9 mouse cellular contexts compared by ENCODE assay signal in genomic region chr8:70316511-70317504, GRCm38 (mm10). TPM values are rescaled to one million over a fixed set of nuclear protein-coding genes. Genes with fewer than 3 reads are reported as not detected.
DNase-seq lines count a peak whose midpoint lies in the region; ATAC-seq lines count a peak whose summit lies in the region.
"Had no signal": no experiment of that assay in that cellular context is flagged by ENCODE, and none has a peak within 500 bp of the region (broad histone marks: within the 10 kb centered on the region; RNA-seq: fewer than 3 reads in every experiment).

No protein-coding gene starts in this region.

- H3K36me3 ChIP-seq in heart, embryonic 15.5 days, result peaks cover 14% of the 10 kb centered on the region
- H3K36me3 ChIP-seq in forebrain, embryonic 10.5 days (replicated peaks), result peaks cover 33% of the 10 kb centered on the region
- peaks cover 51% of the 10 kb centered on the region for H3K36me3 ChIP-seq in hindbrain, embryonic 14.5 days (replicated peaks; ENCODE audit: control insufficient read depth, insufficient read depth)
- peaks cover 36% of the 10 kb centered on the region for H3K36me3 ChIP-seq in limb, embryonic 13.5 days

- peak overlapping the region; percentile 78 for H3K4me2 ChIP-seq in heart, embryonic 15.5 days
- H3K4me2 ChIP-seq in hindbrain, embryonic 14.5 days (replicated peaks), result peak overlapping the region; percentile 78
- H3K4me2 ChIP-seq in limb, embryonic 13.5 days (replicated peaks), result peak overlapping the region; percentile 80

- 0 out of 2 replicates have a peak, but pooled peaks have one; percentile 32 for ATAC-seq in heart, embryonic 15.5 days (replicated peaks; ENCODE audit: insufficient number of reproducible peaks, insufficient read depth, low FRiP score, low read depth)
- ATAC-seq in hindbrain, embryonic 14.5 days (ENCODE audit: low FRiP score), result peak; percentile 87
- peak; percentile 81 for ATAC-seq in limb, embryonic 13.5 days (ENCODE audit: low FRiP score, low read depth)

- H3K27me3 ChIP-seq in heart, embryonic 15.5 days, result 0 out of 2 replicates have a peak, but pooled peaks cover 4% of the 10 kb centered on the region
- H3K27me3 ChIP-seq in forebrain, embryonic 10.5 days (ENCODE audit: poor library complexity, severe bottlenecking), result peaks cover 26% of the 10 kb centered on the region
- H3K27me3 ChIP-seq in hindbrain, embryonic 14.5 days (ENCODE audit: control insufficient read depth, insufficient read depth, low read length), result no peaks in the 10 kb centered on the region
- no peaks in the 10 kb centered on the region for H3K27me3 ChIP-seq in limb, embryonic 13.5 days

- H3K9ac ChIP-seq in heart, embryonic 15.5 days, result 0 out of 2 replicates have a peak overlapping the region, but pooled peaks have one; percentile 47
- H3K9ac ChIP-seq in hindbrain, embryonic 14.5 days, result peak overlapping the region; percentile 86
- peak overlapping the region; percentile 77 for H3K9ac ChIP-seq in limb, embryonic 13.5 days

- DNase-seq in heart, adult 8-10 months (ENCODE audit: low spot score), result no peak
- DNase-seq in brain, adult 2 months (ENCODE audit: low read depth, low spot score), result peak; percentile 97
- DNase-seq in forebrain, embryonic 10.5 days (ENCODE audit: extremely low spot score, low spot score), result peak; percentile 86
- peak; percentile 88 for DNase-seq in hindbrain, embryonic 14.5 days (ENCODE audit: low spot score)
- peak; percentile 95 for DNase-seq in retina, embryonic 14.5 days (ENCODE audit: low spot score)
- DNase-seq in thymus, postnatal 10 days (ENCODE audit: low spot score in 2 of 2), result no peak

- 28% methylated on average over 15 of the region's 15 CpGs for WGBS in heart, embryonic 15.5 days
- 9% methylated on average over 15 of the region's 15 CpGs for WGBS in forebrain, embryonic 10.5 days
- WGBS in hindbrain, embryonic 14.5 days, result 7% methylated on average over 15 of the region's 15 CpGs
- 15% methylated on average over 15 of the region's 15 CpGs for WGBS in limb, embryonic 13.5 days

- no peak overlapping the region for H3K27ac ChIP-seq in heart, embryonic 15.5 days
- peak overlapping the region; percentile 80 for H3K27ac ChIP-seq in forebrain, embryonic 10.5 days
- H3K27ac ChIP-seq in hindbrain, embryonic 14.5 days, result peak overlapping the region; percentile 89
- H3K27ac ChIP-seq in limb, embryonic 13.5 days, result peak overlapping the region; percentile 84

- peak overlapping the region; percentile 53 for H3K4me3 ChIP-seq in heart, embryonic 15.5 days
- H3K4me3 ChIP-seq in forebrain, embryonic 10.5 days, result peak overlapping the region; percentile 58
- peak overlapping the region; percentile 56 for H3K4me3 ChIP-seq in hindbrain, embryonic 14.5 days (replicated peaks; ENCODE audit: low read length)
- peak overlapping the region; percentile 67 for H3K4me3 ChIP-seq in limb, embryonic 13.5 days

- peaks cover 35% of the 10 kb centered on the region for H3K4me1 ChIP-seq in heart, embryonic 15.5 days (replicated peaks)
- peaks cover 39% of the 10 kb centered on the region for H3K4me1 ChIP-seq in forebrain, embryonic 10.5 days
- peaks cover 23% of the 10 kb centered on the region for H3K4me1 ChIP-seq in hindbrain, embryonic 14.5 days (replicated peaks; ENCODE audit: control insufficient read depth, insufficient read depth, low read length)
- peaks cover 31% of the 10 kb centered on the region for H3K4me1 ChIP-seq in limb, embryonic 13.5 days

- no peaks in the 10 kb centered on the region for H3K9me3 ChIP-seq in heart, embryonic 15.5 days (replicated peaks)
- H3K9me3 ChIP-seq in forebrain, embryonic 10.5 days, result no peaks in the 10 kb centered on the region
- no peaks in the 10 kb centered on the region for H3K9me3 ChIP-seq in hindbrain, embryonic 14.5 days (ENCODE audit: control insufficient read depth, low read length)
- H3K9me3 ChIP-seq in limb, embryonic 13.5 days, result no peaks in the 10 kb centered on the region
- H3K9me3 ChIP-seq: G1E had no signal

RNA-seq across cellular contexts. Expression of gene Cers1, which starts 1.2 kb away (rescaled TPM):
- 1.3 and 2.3 TPM in 2 replicates for polyA plus RNA-seq in heart, embryonic 15.5 days (2015; fragmentation: Nextera tagmentation; extraction: Ambion mirVana)
- under 1 TPM; 0.14 to 0.53 (median 0.38) TPM for total RNA-seq in heart, adult 8-10 months (2022)
- 4.1 and 4.5 TPM in 2 replicates for polyA plus RNA-seq in forebrain, embryonic 10.5 days (2016; fragmentation: Nextera tagmentation; extraction: Ambion mirVana)
- polyA plus RNA-seq in hindbrain, embryonic 14.5 days (2014; fragmentation: Nextera tagmentation; extraction: Ambion mirVana), result 42.9 TPM in 2 replicates
- polyA plus RNA-seq in limb, embryonic 13.5 days (2015; fragmentation: Nextera tagmentation; extraction: Ambion mirVana), result 10.0 and 10.2 TPM in 2 replicates
- polyA plus RNA-seq: G1E had no signal

RNA-seq across cellular contexts. Expression of gene Gdf1, which starts 12.8 kb away (rescaled TPM):
- 0.31 and 1.4 TPM in 2 replicates for polyA plus RNA-seq in heart, embryonic 15.5 days (2015; fragmentation: Nextera tagmentation; extraction: Ambion mirVana)
- under 1 TPM in 3 of 4 experiments, not detected in 1; 0.23 to 0.85 (median 0.41) TPM for total RNA-seq in heart, adult 8-10 months (2022)
- polyA plus RNA-seq in forebrain, embryonic 10.5 days (2016; fragmentation: Nextera tagmentation; extraction: Ambion mirVana), result 3.7 and 4.6 TPM in 2 replicates
- 0.23 and 3.2 TPM in 2 replicates for polyA plus RNA-seq in hindbrain, embryonic 14.5 days (2014; fragmentation: Nextera tagmentation; extraction: Ambion mirVana)
- 0.78 and 2.7 TPM in 2 replicates for polyA plus RNA-seq in limb, embryonic 13.5 days (2015; fragmentation: Nextera tagmentation; extraction: Ambion mirVana)
- total RNA-seq: G1E had no signal
- polyA plus RNA-seq: G1E had no signal

RNA-seq across cellular contexts. Expression of gene Cope, which starts 14.5 kb away (rescaled TPM):
- polyA plus RNA-seq in heart, embryonic 15.5 days (2015; fragmentation: Nextera tagmentation; extraction: Ambion mirVana), result 241 and 335 TPM in 2 replicates
- total RNA-seq in heart, adult 8-10 months (2022), result 100 to 1,000 TPM; 148 to 165 (median 161) TPM
- 286 and 300 TPM in 2 replicates for polyA plus RNA-seq in forebrain, embryonic 10.5 days (2016; fragmentation: Nextera tagmentation; extraction: Ambion mirVana)
- polyA plus RNA-seq in hindbrain, embryonic 14.5 days (2014; fragmentation: Nextera tagmentation; extraction: Ambion mirVana), result 256 and 288 TPM in 2 replicates
- 340 and 345 TPM in 2 replicates for polyA plus RNA-seq in limb, embryonic 13.5 days (2015; fragmentation: Nextera tagmentation; extraction: Ambion mirVana)

RNA-seq across cellular contexts. Expression of gene Ddx49, which starts 14.5 kb away (rescaled TPM):
- polyA plus RNA-seq in heart, embryonic 15.5 days (2015; fragmentation: Nextera tagmentation; extraction: Ambion mirVana), result 25.2 and 33.6 TPM in 2 replicates
- total RNA-seq in heart, adult 8-10 months (2022), result 10 to 100 TPM; 26.0 to 34.5 (median 31.9) TPM
- polyA plus RNA-seq in forebrain, embryonic 10.5 days (2016; fragmentation: Nextera tagmentation; extraction: Ambion mirVana), result 54.9 and 57.2 TPM in 2 replicates
- polyA plus RNA-seq in hindbrain, embryonic 14.5 days (2014; fragmentation: Nextera tagmentation; extraction: Ambion mirVana), result 41.8 and 42.5 TPM in 2 replicates
- polyA plus RNA-seq in limb, embryonic 13.5 days (2015; fragmentation: Nextera tagmentation; extraction: Ambion mirVana), result 55.8 and 60.9 TPM in 2 replicates

RNA-seq across cellular contexts. Expression of gene Homer3, which starts 34.2 kb away (rescaled TPM):
- 24.2 and 33.6 TPM in 2 replicates for polyA plus RNA-seq in heart, embryonic 15.5 days (2015; fragmentation: Nextera tagmentation; extraction: Ambion mirVana)
- total RNA-seq in heart, adult 8-10 months (2022), result 1 to 10 TPM; 7.8 to 9.1 (median 8.0) TPM
- 115 and 120 TPM in 2 replicates for polyA plus RNA-seq in forebrain, embryonic 10.5 days (2016; fragmentation: Nextera tagmentation; extraction: Ambion mirVana)
- polyA plus RNA-seq in hindbrain, embryonic 14.5 days (2014; fragmentation: Nextera tagmentation; extraction: Ambion mirVana), result 23.5 and 25.1 TPM in 2 replicates
- polyA plus RNA-seq in limb, embryonic 13.5 days (2015; fragmentation: Nextera tagmentation; extraction: Ambion mirVana), result 57.9 and 58.1 TPM in 2 replicates

Comparison
In these comparisons a context has a peak if more than half of its experiments do, and no peak if none do; other contexts are left out.
1. ATAC-seq: peak in every context shown above with its lines; median percentile 87 in hindbrain, embryonic 14.5 days; 81 in limb, embryonic 13.5 days; 32 in heart, embryonic 15.5 days.
2. DNase-seq: peak in brain, adult 2 months (single experiment), forebrain, embryonic 10.5 days (single experiment), hindbrain, embryonic 14.5 days (single experiment) and retina, embryonic 14.5 days (single experiment); none in heart, adult 8-10 months (single experiment) and thymus, postnatal 10 days (0 of 2).
3. Peak in every context shown above with its lines, with median percentiles within 50 percentile points of each other: H3K4me2 ChIP-seq, H3K4me3 ChIP-seq and H3K9ac ChIP-seq.